Mouse (Mus musculus): ENCODE measurements at regions not wholly inside any gene's neighbourhood (a gene's known extent, or its start where the extent isn't known, plus 50 kb on each side); places are given as distances from the start of the nearest gene placed in this dataset.

DNA sequence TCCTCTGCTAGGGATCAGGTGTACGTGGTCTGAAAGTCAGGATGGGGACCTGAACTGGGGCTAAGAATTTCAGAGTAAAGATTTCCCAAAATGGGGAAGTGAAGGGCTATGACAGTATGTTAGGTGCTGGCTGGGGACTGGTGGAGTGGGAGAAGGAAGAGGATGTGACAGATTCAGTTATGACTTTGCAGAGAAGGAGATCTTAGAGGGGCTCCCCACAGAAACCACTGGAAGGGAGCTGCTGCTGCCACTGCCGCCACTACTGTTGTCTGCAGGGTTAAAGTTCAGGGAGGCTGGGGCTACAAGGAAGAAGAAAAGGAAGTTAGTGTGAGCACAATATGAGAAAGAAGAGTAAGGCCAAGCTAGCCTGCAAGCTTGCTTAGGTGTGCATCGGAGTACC lies 53.7 kb upstream of the Armc3 start:
- Histone ChIP-seq H3K4me3 (ENCODE audit: control insufficient read depth in 1 of 2, insufficient read depth in 1 of 2, low read depth in 2 of 2, low read length in 2 of 2) (no peak overlapping the region), H3K4me1 (ENCODE audit: control insufficient read depth in 1 of 2, insufficient read depth in 2 of 2, low read length in 2 of 2) (peaks cover 0 to 5% of the 10 kb centered on the region in 2 experiments; a peak in 2 of 4 replicates), H3K27ac (ENCODE audit: control insufficient read depth, low read depth, low read length) (no peak overlapping the region), H3K36me3 (ENCODE audit: control insufficient read depth in 1 of 2, insufficient read depth in 2 of 2, low read length in 2 of 2) (no peaks in the 10 kb centered on the region), H3K9ac (ENCODE audit: control insufficient read depth, low read depth, low read length, poor library complexity, severe bottlenecking) (no peak overlapping the region), H3K9me3 (replicated peaks; ENCODE audit: insufficient read depth, low read length) (no peaks in the 10 kb centered on the region), H3K27me3 (ENCODE audit: control insufficient read depth in 1 of 2, insufficient read depth in 2 of 2, low read length in 2 of 2) (peaks cover 0 to 2% of the 10 kb centered on the region in 2 experiments; a peak in 2 of 4 replicates), H3K79me2 (ENCODE audit: control insufficient read depth, insufficient read depth, low read length, poor library complexity) (no peaks in the 10 kb centered on the region)
- DNase-seq (ENCODE audit: low read depth, low spot score): peak; percentile 48
- TF ChIP-seq SMC3 (IDR thresholded peaks at IDR 0.05; ENCODE audit: low read depth, low read length) (no peak), TBP (IDR thresholded peaks at IDR 0.05; ENCODE audit: low read depth, low read length) (no peak), USF1 (IDR thresholded peaks at IDR 0.05; ENCODE audit: low read depth, low read length) (no peak), CHD2 (IDR thresholded peaks at IDR 0.05; ENCODE audit: low read length) (no peak)

GRCm38 (mm10) chr2:19145881-19146280 lies 53.2 kb upstream of the Armc3 start:
- Histone ChIP-seq H3K4me3 (ENCODE audit: control insufficient read depth in 1 of 2, insufficient read depth in 1 of 2, low read depth in 2 of 2, low read length in 2 of 2) (no peak overlapping the region), H3K9me3 (replicated peaks; ENCODE audit: insufficient read depth, low read length) (no peaks in the 10 kb centered on the region), H3K79me2 (ENCODE audit: control insufficient read depth, insufficient read depth, low read length, poor library complexity) (no peaks in the 10 kb centered on the region), H3K27me3 (ENCODE audit: control insufficient read depth in 1 of 2, insufficient read depth in 2 of 2, low read length in 2 of 2) (peaks cover 0 to 2% of the 10 kb centered on the region in 2 experiments; a peak in 2 of 4 replicates), H3K27ac (ENCODE audit: control insufficient read depth, low read depth, low read length) (no peak overlapping the region), H3K9ac (ENCODE audit: control insufficient read depth, low read depth, low read length, poor library complexity, severe bottlenecking) (no peak overlapping the region), H3K4me1 (ENCODE audit: control insufficient read depth in 1 of 2, insufficient read depth in 2 of 2, low read length in 2 of 2) (peaks cover 0 to 5% of the 10 kb centered on the region in 2 experiments; a peak in 2 of 4 replicates), H3K36me3 (ENCODE audit: control insufficient read depth in 1 of 2, insufficient read depth in 2 of 2, low read length in 2 of 2) (no peaks in the 10 kb centered on the region)
- TF ChIP-seq NRF1 (IDR thresholded peaks at IDR 0.05; ENCODE audit: insufficient read depth, low read depth, low read length, poor library complexity, severe bottlenecking) (no peak), TBP (IDR thresholded peaks at IDR 0.05; ENCODE audit: low read depth, low read length) (no peak), POLR2A (IDR thresholded peaks at IDR 0.05; ENCODE audit: control insufficient read depth in 1 of 2, insufficient read depth in 1 of 2, low read depth in 1 of 2, low read length in 2 of 2, poor library complexity in 1 of 2) (no peak), POLR2AphosphoS2 (IDR thresholded peaks at IDR 0.05; ENCODE audit: low read length) (no peak), KAT2A (conservative IDR thresholded peaks at IDR 0.05; ENCODE audit: low read depth, low read length) (no peak), CHD2 (IDR thresholded peaks at IDR 0.05; ENCODE audit: low read length) (no peak), TAL1 (IDR thresholded peaks at IDR 0.05; ENCODE audit: low read length) (no peak), RCOR1 (IDR thresholded peaks at IDR 0.05; ENCODE audit: low read depth, low read length) (no peak), E2F4 (IDR thresholded peaks at IDR 0.05; ENCODE audit: borderline replicate concordance, low read depth, low read length) (no peak), UBTF (IDR thresholded peaks at IDR 0.05; ENCODE audit: borderline replicate concordance, insufficient read depth, low read depth, low read length) (no peak), NELFE (IDR thresholded peaks at IDR 0.05; ENCODE audit: low read depth, low read length) (no peak), ZMIZ1 (IDR thresholded peaks at IDR 0.05; ENCODE audit: low read depth, low read length) (no peak), MYB (IDR thresholded peaks at IDR 0.05; ENCODE audit: low read depth, low read length) (no peak), USF2 (IDR thresholded peaks at IDR 0.05; ENCODE audit: borderline replicate concordance in 1 of 2, insufficient read depth in 1 of 2, low read depth in 1 of 2, low read length in 2 of 2) (no peak)
- DNase-seq (ENCODE audit: low read depth, low spot score): no peak

Measured in MEL (cell line).